Mouse (Mus musculus): ENCODE results near the gene Plpp3. TPM values are rescaled to one million over a fixed set of nuclear protein-coding genes. Genes with fewer than 3 reads are reported as not detected.
A peak's percentile ranks its signal among the peaks of the same experiment; 100 is the strongest.

Gene Plpp3
- total RNA-seq, 2 experiments from 2014 or later: 110 to 114 TPM

- intact Hi-C loops (cut with DNase I): no loop called here
- DNase-seq (ENCODE audit: extremely low spot score in 1 of 2, low spot score in 2 of 2): peak; percentile 54 to 80
Measured at GRCm38 (mm10) chr4:105181014-105181658, 24.0 kb downstream of the Plpp3 start.

DNA sequence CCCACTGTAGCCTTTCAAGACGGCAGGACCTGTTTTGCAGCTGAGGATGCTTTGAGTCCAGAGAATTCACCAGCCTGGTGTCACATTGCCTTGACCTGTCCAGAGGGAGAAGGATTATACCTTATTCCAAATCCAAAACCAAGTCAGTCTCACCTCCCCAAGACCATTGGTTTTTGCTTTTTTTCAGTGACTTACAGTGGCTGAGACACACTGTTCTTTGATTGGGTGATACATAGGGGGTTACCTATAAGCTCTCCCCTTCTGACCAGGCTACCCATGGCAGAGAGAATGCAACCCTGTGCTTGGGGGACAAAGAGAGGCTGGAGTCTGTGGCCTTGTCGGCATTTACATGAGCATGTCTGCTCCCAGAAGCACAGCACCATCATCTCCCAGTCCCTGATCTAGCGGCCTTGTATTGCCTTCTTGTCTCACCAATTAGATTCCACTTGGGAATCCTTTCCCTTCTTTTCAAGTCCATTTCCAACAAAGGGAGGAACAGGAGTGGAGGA lies 24.6 kb downstream of the Plpp3 start:
- intact Hi-C loops (cut with DNase I): no loop called here
- no peak for DNase-seq (ENCODE audit: extremely low spot score in 1 of 2, low spot score in 2 of 2)

DNA sequence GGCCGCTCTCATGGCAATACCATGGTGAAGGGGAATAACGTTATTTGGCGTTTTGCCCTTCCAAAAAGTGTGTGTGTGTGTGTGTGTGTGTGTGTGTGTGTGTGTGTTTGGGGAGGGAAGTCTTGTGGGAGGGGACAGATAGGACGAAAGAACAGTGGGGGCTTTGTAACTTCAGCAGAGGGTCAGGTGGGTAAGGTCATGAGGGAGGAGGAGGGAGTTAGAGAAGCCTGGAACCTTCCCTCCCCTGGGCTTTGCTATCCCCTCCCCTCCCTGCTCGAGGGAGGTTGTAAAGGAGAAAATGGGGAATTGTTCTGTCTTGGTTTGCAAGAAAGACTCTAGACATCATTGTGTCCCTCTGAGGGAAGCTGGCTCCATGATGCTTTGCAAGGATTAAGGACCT lies 25.1 kb downstream of the Plpp3 start:
- intact Hi-C loops (cut with DNase I): no loop called here
- no peak for DNase-seq (ENCODE audit: extremely low spot score in 1 of 2, low spot score in 2 of 2)

- DNase-seq (ENCODE audit: extremely low spot score in 1 of 2, low spot score in 2 of 2): no peak
- intact Hi-C loops (cut with DNase I): no loop called here
Measured at GRCm38 (mm10) chr4:105184490-105184889, 27.3 kb downstream of the Plpp3 start.

- intact Hi-C loops (cut with DNase I): no loop called here
Measured at GRCm38 (mm10) chr4:105184924-105185323, 27.8 kb downstream of the Plpp3 start.

GRCm38 (mm10) chr4:105186654-105187053 lies 29.5 kb downstream of the Plpp3 start:
- DNase-seq (ENCODE audit: extremely low spot score in 1 of 2, low spot score in 2 of 2): no peak
- intact Hi-C loops (cut with DNase I): no loop called here

More at GRCm38 (mm10) chr4:105184924-105185323, 27.8 kb downstream of the Plpp3 start:
- no peak for DNase-seq (ENCODE audit: extremely low spot score in 1 of 2, low spot score in 2 of 2)

DNA sequence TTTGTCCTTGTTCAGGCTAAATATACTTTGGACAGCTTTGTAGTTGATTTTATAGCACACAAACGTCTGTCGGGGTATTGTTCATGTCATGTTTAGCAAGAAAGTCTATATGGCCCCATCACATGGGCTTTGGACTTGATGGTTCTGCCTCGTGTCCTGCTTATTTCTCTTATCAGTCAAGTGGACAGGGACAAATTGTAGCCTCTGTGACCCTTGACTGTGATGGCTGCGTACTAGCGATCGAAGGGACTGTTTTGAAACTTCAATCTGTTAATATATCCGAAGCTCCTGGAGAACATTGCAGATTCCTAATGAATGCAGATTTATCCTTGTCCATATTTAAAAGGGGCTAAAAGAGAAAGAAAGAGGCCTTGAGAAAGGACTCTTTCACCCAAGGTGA lies 30.7 kb downstream of the Plpp3 start:
- DNase-seq (ENCODE audit: extremely low spot score in 1 of 2, low spot score in 2 of 2): no peak
- intact Hi-C loops (cut with DNase I): no loop called here

- no peak for DNase-seq (ENCODE audit: extremely low spot score in 1 of 2, low spot score in 2 of 2)
- intact Hi-C loops (cut with DNase I): no loop called here
Measured at GRCm38 (mm10) chr4:105188801-105189200, 31.7 kb downstream of the Plpp3 start.

DNA sequence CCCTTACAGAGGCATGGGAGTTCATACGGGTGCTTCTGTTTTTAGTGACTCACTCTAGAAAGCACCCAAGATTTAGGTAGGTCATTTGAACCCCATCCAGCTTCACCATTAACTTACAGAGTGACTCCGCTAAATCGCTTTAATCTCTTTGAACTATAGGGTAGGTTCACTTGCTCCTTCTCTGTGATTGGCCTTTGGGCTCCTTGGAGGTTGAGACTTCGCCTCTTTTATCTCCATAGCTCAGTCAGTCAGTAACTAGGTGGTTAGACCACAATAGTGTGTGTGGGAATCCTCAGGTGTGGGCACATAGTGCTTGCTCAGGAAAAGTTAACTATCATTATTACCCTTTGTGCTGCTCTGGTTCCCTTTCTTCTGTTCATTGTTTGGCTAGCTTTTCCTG lies 33.7 kb downstream of the Plpp3 start:
- DNase-seq (ENCODE audit: extremely low spot score in 1 of 2, low spot score in 2 of 2): no peak
- intact Hi-C loops (cut with DNase I): no loop called here

GRCm38 (mm10) chr4:105191550-105191949 lies 34.4 kb downstream of the Plpp3 start:
- no peak for DNase-seq (ENCODE audit: extremely low spot score in 1 of 2, low spot score in 2 of 2)
- intact Hi-C loops (cut with DNase I): no loop called here

- intact Hi-C loops (cut with DNase I): no loop called here
Measured at GRCm38 (mm10) chr4:105192665-105193064, 35.5 kb downstream of the Plpp3 start.

GRCm38 (mm10) chr4:105195256-105195655 lies 38.1 kb downstream of the Plpp3 start:
- DNase-seq (ENCODE audit: extremely low spot score in 1 of 2, low spot score in 2 of 2): no peak
- intact Hi-C loops (cut with DNase I): no loop called here

More at GRCm38 (mm10) chr4:105192665-105193064, 35.5 kb downstream of the Plpp3 start:
- no peak for DNase-seq (ENCODE audit: extremely low spot score in 1 of 2, low spot score in 2 of 2)

DNA sequence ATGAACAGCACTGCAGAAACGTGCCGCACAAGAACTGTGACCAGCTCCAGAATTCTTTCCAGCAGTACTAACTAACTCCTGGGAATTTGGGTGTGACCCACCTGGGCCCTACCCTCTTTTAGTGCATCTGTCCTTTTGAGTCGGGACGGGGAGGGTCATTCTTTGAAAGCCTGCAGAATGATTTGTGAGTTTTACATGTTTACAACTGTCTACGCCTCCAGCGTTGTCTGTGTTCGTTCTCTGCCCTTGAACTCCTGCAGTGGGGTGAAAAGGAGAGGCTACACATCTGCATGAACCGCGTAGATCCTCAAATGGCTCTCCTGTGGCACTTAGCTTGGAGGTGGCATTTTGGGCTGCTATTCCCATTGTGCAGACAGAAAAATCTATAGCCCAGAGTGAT lies 39.0 kb downstream of the Plpp3 start:
- DNase-seq (ENCODE audit: extremely low spot score in 1 of 2, low spot score in 2 of 2): no peak
- intact Hi-C loops (cut with DNase I): no loop called here

DNA sequence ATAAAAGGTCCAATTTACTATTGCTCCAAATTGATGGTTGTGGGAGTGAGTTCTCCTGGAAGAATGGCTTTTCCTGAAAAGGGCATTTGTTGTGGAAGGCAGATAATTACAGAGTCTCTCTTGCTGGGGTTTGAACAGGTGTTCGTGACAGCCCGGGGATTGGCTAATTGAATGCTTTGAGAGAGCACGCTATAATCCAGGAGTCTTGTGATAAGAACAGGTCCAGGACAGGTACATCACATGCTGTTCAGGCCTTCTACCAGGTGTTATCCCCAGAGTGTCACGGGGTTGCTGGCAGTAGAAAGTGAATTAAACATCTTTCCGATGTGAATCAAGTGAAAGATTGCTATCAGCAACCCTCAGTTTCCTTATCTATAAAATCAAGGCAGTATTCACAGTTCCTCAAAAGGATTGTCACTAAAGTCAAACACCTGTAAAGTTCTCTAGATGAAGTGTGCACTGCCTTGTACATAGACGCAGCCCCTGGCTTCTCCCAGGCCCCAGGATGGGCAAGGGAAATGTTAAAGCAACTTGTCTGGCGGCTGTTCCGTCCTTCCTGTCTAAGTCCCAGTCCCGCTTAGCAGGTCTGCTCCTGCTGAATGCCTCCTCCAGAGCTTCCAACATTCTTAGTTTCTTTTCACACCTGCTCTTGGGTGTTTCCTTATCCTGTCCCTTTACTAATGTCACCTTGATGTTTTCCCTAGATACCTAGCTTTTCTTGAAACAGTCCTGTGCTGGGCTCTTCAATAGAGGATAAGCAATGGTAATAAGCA lies 40.0 kb downstream of the Plpp3 start:
- intact Hi-C loops (cut with DNase I): no loop called here
- DNase-seq (ENCODE audit: extremely low spot score in 1 of 2, low spot score in 2 of 2): no peak

GRCm38 (mm10) chr4:105198696-105199095 lies 41.5 kb downstream of the Plpp3 start:
- intact Hi-C loops (cut with DNase I): no loop called here

GRCm38 (mm10) chr4:105199345-105199744 lies 42.2 kb downstream of the Plpp3 start:
- intact Hi-C loops (cut with DNase I): no loop called here
- no peak for DNase-seq (ENCODE audit: extremely low spot score in 1 of 2, low spot score in 2 of 2)

More at GRCm38 (mm10) chr4:105198696-105199095, 41.5 kb downstream of the Plpp3 start:
- DNase-seq (ENCODE audit: extremely low spot score in 1 of 2, low spot score in 2 of 2): no peak

GRCm38 (mm10) chr4:105200624-105201524 lies 43.7 kb downstream of the Plpp3 start:
- intact Hi-C loops (cut with DNase I): loop anchor here (5.0 kb wide), 1 partner anchor 44 kb away; the partner anchor contains the start of gene Plpp3

DNA sequence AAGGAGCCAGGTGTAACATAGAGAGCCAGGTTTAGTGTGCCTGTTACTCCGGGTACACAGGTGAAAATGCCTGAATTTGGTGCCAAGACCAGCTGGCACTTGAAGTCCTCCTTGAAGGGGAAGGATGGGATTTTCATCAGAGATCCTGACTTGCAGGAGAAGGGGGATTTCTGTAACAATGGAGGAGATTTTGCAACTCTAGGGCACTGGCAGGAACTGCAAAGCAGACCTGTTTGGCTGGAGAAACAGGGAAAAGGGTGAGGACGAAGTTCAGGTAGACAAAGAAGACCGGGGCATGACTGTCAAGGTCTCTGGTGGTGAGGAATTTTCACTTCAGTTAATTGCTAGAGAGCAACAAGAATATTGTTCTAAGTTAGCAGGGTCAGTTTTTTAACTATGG lies 45.3 kb downstream of the Plpp3 start:
- intact Hi-C loops (cut with DNase I): loop anchor here (5.0 kb wide), 1 partner anchor 45 kb away; the partner anchor contains the start of gene Plpp3
- no peak for DNase-seq (ENCODE audit: extremely low spot score in 1 of 2, low spot score in 2 of 2)

More at GRCm38 (mm10) chr4:105200624-105201524, 43.7 kb downstream of the Plpp3 start:
- no peak for DNase-seq (ENCODE audit: extremely low spot score in 1 of 2, low spot score in 2 of 2)

DNA sequence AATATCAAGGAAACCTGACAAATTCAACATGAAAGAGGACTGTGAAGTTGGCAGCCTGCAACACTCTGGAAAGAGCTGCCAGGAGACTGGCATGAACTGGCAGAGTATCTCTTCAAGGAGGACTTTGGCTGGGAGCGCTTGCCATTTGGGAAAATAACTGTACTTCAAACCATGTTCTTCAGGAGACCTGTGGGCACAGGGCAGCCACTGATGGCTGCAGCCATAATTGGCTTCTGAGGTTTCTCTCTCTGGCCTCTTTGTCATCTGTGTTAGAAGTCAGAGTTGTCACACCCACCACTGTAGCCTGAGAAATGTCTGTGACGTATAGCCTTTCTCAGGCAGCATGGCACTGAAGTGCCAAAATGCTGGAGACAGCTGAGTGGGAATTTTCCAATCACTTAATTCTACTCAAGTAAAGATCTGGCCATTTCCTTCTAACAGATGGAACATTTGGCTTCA lies 46.2 kb downstream of the Plpp3 start:
- intact Hi-C loops (cut with DNase I): loop anchor here (5.0 kb wide), 1 partner anchor 46 kb away; the partner anchor contains the start of gene Plpp3
- peak in 1 of 2 experiments; percentile 51 for DNase-seq (ENCODE audit: extremely low spot score in 1 of 2, low spot score in 2 of 2)
